Mouse (Mus musculus) lung, embryonic 16.5 days (tissue): ENCODE results near the gene Gm19345. TPM values are rescaled to one million over a fixed set of nuclear protein-coding genes. Genes with fewer than 3 reads are reported as not detected.

ENCODE experiments used
- ATAC-seq: fragments of 200-750 bp; cut with Nextera tagmentation; 2 replicates; pipeline ENCODE4 v1.8.0; 2017; ENCODE audit warnings: low read depth, mild to moderate bottlenecking, moderate library complexity
- H3K27ac ChIP-seq: fragments of 300-500 bp; sonication (generic); 2 replicates; pipeline ENCODE4 v1.5.1; 2014; ENCODE audit warnings: mild to moderate bottlenecking, control low read depth, low read length
- H3K27me3 ChIP-seq: fragments of 300-500 bp; sonication (generic); 2 replicates; pipeline ENCODE4 v1.6.1; 2014; ENCODE audit warnings: low read depth, low read length, mixed read lengths; ENCODE audit not compliant: control insufficient read depth, insufficient read depth
- H3K36me3 ChIP-seq: fragments of 300-500 bp; sonication (generic); 2 replicates; pipeline ENCODE4 v1.6.1; 2014; ENCODE audit warnings: low read length; ENCODE audit not compliant: control insufficient read depth, insufficient read depth
- H3K4me1 ChIP-seq: fragments of 300-500 bp; sonication (generic); replicated peaks from 2 replicates; pipeline ENCODE4 v1.6.1; 2014; ENCODE audit warnings: low read length, mixed read lengths; ENCODE audit not compliant: control insufficient read depth, insufficient read depth
- H3K4me2 ChIP-seq: fragments of 300-500 bp; sonication (generic); 2 replicates; pipeline ENCODE4 v1.6.1; 2014; ENCODE audit warnings: low read depth, low read length, control low read depth
- H3K4me3 ChIP-seq: fragments of 300-500 bp; sonication (generic); 2 replicates; pipeline ENCODE4 v1.5.1; 2014; ENCODE audit warnings: mild to moderate bottlenecking, low read length, control low read depth
- H3K9ac ChIP-seq: fragments of 300-500 bp; sonication (generic); 2 replicates; pipeline ENCODE4 v1.6.1; 2014; ENCODE audit warnings: low read length, control low read depth
- H3K9me3 ChIP-seq: fragments of 300-500 bp; sonication (generic); 2 replicates; pipeline ENCODE4 v1.6.1; 2016; ENCODE audit warnings: low read length; ENCODE audit not compliant: control insufficient read depth
- WGBS: fragments of 180-500 bp; shearing (Covaris S2); extraction: QIAGEN DNeasy Blood & Tissue Kit; methylation state at CpG from one replicate; pipeline ENCODE4 v1.1.7; 2014; 5-methylcytosine and 5-hydroxymethylcytosine counted together
- polyA plus RNA-seq: library from polyadenylated mRNA; unstranded; fragments of >200 nt; fragmentation: Nextera tagmentation; extraction: Ambion mirVana; gene quantifications from 2 replicates; pipeline ENCODE4 v1.2.1, GENCODE M21; 2015

The Gm19345 gene
- polyA plus RNA-seq, 1 experiment from 2014 or later, result 0.15 TPM

DNA sequence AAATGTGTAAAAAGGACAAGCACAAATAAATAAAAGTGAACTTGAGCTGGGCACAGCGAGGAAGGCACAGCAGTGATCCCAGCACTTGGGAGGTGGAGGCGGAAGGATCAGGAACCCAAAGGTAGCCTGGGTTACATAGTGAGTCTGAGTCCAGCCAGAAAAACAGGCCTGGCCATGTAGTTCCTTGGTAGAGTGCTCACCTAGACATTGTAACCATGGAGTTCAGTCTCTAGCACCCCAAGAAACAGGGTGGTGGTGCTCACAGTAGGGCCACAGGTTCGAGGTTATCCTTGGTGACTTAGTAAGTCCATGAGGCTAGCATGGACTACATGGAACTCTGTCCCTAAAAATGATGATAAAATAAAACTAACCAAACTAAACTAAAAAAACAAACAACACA is 10.9 kb upstream of the Gm19345 start:
- no peak for ATAC-seq
- no peaks in the 10 kb centered on the region for H3K9me3 ChIP-seq

DNA sequence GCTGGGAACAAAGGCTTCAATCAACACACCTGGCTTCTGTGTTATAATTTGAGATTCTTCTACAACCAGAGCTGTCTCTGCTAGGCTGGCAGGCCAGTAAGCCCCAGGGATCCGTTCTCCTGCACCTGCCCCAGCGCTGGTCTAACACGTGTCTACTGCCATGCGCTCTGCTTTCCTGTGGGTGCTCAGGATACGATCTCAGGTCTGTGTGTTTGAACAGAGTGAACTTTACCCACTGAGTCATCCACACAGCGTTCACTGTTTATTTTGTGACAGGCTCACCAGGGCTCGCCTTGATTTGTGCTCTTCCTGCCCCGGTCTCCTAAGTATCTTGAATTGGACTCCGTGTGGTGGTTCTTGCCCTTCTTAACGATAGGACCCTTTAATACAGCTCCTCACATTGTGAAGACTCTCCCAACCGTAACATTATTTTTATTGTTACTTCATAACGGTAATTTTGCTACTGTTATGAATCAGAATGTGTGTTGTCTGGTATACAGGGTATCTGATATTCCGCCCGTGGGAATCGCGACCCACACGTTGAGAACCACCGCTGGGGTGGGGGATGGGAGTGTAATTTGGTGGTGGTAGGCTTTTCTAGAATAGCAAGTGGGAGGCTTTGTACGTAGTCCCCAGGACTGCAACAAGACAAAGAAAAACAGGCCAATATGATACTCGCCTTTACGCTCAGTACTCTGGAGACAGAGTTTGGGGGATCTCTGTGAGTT is 10.0 kb upstream of the Gm19345 start:
- Histone ChIP-seq H3K4me3 (no peak overlapping the region), H3K27ac (no peak overlapping the region), H3K36me3 (no peaks in the 10 kb centered on the region), H3K9me3 (no peaks in the 10 kb centered on the region), H3K9ac (no peak overlapping the region), H3K4me2 (no peak overlapping the region), H3K4me1 (peaks cover 2% of the 10 kb centered on the region; the same call in 1 of the 2 replicates), H3K27me3 (peaks cover 7% of the 10 kb centered on the region; the same call in 1 of the 2 replicates)
- WGBS, result 63% methylated on average over 21 of the region's 21 CpGs
- no peak for ATAC-seq

More for the DNA sequence above, 10.9 kb upstream of the Gm19345 start:
- H3K4me2 ChIP-seq, result no peak overlapping the region
- H3K27me3 ChIP-seq, result peaks cover 7% of the 10 kb centered on the region; the same call in 1 of the 2 replicates
- H3K4me3 ChIP-seq, result no peak overlapping the region
- peaks cover 2% of the 10 kb centered on the region; the same call in 1 of the 2 replicates for H3K4me1 ChIP-seq
- H3K9ac ChIP-seq, result no peak overlapping the region
- 74% methylated on average over 3 of the region's 3 CpGs for WGBS
- no peaks in the 10 kb centered on the region for H3K36me3 ChIP-seq
- H3K27ac ChIP-seq, result no peak overlapping the region

DNA sequence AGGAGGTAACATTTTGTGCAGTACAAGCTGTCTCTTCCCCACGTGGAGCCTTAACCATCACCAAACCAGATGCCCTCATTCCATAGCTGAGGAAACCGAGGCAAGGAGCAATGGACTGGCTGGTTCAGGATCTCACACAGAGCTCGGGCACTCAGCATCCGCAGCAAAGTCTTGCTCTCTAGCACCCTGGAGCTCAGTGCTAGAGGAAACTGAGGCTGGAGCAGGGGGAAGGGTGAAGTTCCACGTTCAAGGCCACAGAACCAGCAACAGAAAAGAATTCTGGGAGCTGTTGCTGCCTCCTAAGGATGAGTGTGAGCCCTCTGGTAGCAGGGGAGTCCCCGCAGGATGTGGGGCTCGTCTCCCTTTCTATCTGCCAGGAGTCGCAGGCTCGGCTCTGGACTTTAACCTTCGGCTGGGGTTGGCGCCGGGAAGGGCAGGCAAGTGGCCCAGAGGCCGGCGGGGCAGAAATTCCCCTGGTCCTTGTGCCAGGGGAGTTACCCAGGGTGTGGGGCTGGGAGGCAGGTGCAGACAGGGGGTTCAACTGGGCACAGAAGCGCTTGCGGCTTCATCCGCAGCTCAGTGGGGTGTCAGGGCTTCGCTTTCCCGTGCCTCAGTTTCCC is 8.8 kb upstream of the Gm19345 start:
- ATAC-seq, result peak; percentile 7; the same call in 1 of the 2 replicates
- WGBS, result 30% methylated on average over 19 of the region's 19 CpGs
- H3K27me3 ChIP-seq, result peaks cover 7% of the 10 kb centered on the region; the same call in 1 of the 2 replicates

DNA sequence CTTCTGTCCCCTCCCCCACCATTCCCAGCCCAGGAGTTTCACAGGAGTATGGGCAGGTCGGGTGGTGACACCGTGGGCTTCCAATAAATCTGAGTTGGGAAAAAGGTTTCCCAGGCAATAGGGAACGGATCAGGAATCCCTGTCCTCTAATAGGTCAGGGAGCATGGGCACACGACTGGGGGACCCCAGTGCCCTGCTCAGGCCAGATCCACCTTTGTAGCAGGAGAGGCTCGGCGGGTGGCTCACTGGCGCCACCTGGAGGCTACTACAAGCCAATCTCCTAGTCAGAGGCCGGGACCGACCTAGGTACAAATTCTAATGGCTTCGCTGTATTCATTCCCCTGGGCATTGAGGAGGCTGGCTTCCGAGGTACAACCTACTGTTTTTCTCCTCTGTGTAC is 8.2 kb upstream of the Gm19345 start:
- 3% methylated on average over 11 of the region's 11 CpGs for WGBS
- Histone ChIP-seq H3K9me3 (no peaks in the 10 kb centered on the region), H3K27me3 (peaks cover 7% of the 10 kb centered on the region; the same call in 1 of the 2 replicates), H3K27ac (no peak overlapping the region), H3K9ac (no peak overlapping the region), H3K4me2 (no peak overlapping the region), H3K4me1 (peaks cover 7% of the 10 kb centered on the region), H3K36me3 (no peaks in the 10 kb centered on the region), H3K4me3 (no peak overlapping the region)
- peak; percentile 62 for ATAC-seq

More for the DNA sequence above, 8.8 kb upstream of the Gm19345 start:
- Histone ChIP-seq H3K4me3 (no peak overlapping the region), H3K27ac (no peak overlapping the region), H3K4me2 (no peak overlapping the region), H3K9ac (no peak overlapping the region), H3K9me3 (no peaks in the 10 kb centered on the region), H3K36me3 (no peaks in the 10 kb centered on the region), H3K4me1 (peaks cover 7% of the 10 kb centered on the region)

DNA sequence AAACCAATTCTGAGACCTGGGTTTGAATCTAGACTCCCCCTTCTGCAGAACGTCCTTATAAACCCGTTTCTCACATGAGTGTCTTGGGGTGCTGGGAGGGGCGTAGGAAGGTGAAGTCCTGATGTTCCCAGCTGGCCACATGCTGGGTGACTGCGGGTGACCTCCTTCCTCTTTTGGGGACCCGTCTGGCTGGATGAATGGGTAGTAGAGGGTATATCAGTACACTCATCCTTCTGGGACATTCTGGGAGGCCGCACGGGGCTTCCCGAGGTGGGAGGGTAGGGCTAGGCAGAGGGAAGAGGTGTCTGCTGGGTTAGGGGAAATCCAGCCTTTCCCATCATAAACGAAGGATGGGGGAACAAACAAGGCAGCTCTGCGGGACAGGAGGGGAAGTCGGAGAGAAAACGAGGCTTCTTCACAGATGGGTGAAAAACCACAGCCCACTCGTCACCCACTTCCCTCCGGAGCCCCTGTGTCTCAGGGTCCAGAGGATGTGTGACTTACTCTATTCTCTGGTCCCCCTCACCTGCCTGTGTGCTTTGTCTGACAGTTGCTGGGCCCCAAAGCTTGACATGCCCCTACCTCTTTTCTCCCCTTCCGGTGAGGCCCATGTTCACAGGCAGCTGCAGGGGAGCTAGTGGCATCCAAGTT is 7.2 kb upstream of the Gm19345 start:
- Histone ChIP-seq H3K27ac (no peak overlapping the region), H3K27me3 (peaks cover 7% of the 10 kb centered on the region; the same call in 1 of the 2 replicates), H3K4me1 (peaks cover 7% of the 10 kb centered on the region), H3K36me3 (no peaks in the 10 kb centered on the region), H3K4me3 (no peak overlapping the region), H3K9me3 (no peaks in the 10 kb centered on the region), H3K9ac (no peak overlapping the region), H3K4me2 (no peak overlapping the region)
- ATAC-seq, result no peak
- 60% methylated on average over 15 of the region's 15 CpGs for WGBS

DNA sequence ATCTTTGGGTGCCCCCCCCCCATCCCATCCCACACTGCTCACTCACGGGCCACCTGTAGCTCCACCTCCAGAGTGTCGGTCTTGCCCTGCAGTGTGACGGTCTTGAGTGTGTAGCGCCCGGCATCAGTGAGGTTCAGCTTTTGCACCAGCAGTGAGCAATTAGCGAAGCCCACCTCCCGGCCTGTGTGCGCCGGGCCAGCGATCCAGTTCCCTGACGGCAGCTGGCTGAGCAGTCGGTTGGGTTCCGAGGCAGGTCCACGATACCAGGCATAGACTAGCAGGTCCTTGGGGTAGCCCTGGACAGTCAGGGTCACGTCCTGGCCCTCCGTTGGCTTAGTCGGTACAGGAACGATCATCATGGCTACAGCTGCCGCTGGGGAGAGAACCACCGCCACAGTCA is 1.7 kb downstream of the Gm19345 start:
- Histone ChIP-seq H3K9me3 (no peaks in the 10 kb centered on the region), H3K36me3 (no peaks in the 10 kb centered on the region), H3K4me3 (no peak overlapping the region), H3K4me1 (no peaks in the 10 kb centered on the region), H3K27me3 (peaks cover 5% of the 10 kb centered on the region; the same call in 1 of the 2 replicates), H3K9ac (no peak overlapping the region), H3K4me2 (no peak overlapping the region), H3K27ac (no peak overlapping the region)
- no peak for ATAC-seq
- WGBS, result 84% methylated on average over 20 of the region's 20 CpGs

DNA sequence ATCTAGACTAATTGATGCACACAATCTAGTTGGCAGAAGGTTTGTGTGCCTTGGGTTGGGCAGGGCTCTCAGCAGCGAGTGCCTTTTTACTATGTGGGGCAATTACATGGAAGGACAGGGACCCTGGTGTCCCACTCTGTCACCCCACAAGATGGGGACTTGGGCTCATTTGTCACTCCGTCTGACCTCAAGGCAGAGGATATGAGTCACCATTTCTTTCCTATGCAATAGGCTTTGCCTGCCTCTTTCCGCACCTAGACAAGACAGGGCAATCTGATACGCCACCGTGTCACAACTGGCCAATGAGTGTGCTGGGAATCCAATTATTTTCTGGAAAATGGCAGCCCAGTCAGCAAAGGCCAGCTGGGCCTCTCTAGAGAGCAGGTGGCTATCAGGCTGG is 3.9 kb downstream of the Gm19345 start:
- no peak overlapping the region for H3K27ac ChIP-seq
- no peak overlapping the region for H3K4me2 ChIP-seq
- H3K4me1 ChIP-seq, result no peaks in the 10 kb centered on the region
- 80% methylated on average over 5 of the region's 5 CpGs for WGBS
- no peak overlapping the region for H3K4me3 ChIP-seq
- ATAC-seq, result no peak
- H3K9me3 ChIP-seq, result no peaks in the 10 kb centered on the region
- H3K36me3 ChIP-seq, result no peaks in the 10 kb centered on the region
- H3K27me3 ChIP-seq, result peaks cover 5% of the 10 kb centered on the region; the same call in 1 of the 2 replicates
- no peak overlapping the region for H3K9ac ChIP-seq

DNA sequence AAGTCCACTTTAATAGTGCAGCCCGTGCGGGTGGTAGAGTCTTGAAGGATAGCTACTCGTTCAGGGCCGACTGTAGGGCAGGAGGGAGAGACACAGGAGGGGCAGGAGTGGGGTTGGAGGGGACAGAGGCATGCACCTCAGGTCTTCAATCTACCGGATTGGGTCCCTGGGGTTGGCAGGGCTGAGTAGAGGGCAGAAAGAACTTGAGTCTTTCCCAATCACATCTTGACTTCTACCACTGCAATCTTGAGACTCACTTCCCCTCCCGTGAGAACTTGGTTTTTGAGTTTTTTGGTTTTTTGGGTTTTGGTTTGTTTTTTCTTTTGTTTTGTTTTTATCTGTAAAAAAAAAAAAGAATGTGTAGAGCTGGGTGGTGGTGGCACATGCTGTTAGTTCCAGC is 4.5 kb downstream of the Gm19345 start:
- ATAC-seq, result no peak
- H3K4me2 ChIP-seq, result no peak overlapping the region
- H3K27ac ChIP-seq, result no peak overlapping the region
- no peaks in the 10 kb centered on the region for H3K36me3 ChIP-seq
- H3K27me3 ChIP-seq, result peaks cover 5% of the 10 kb centered on the region; the same call in 1 of the 2 replicates
- H3K4me3 ChIP-seq, result no peak overlapping the region
- no peak overlapping the region for H3K9ac ChIP-seq
- H3K4me1 ChIP-seq, result no peaks in the 10 kb centered on the region
- H3K9me3 ChIP-seq, result no peaks in the 10 kb centered on the region
- 87% methylated on average over 6 of the region's 6 CpGs for WGBS

DNA sequence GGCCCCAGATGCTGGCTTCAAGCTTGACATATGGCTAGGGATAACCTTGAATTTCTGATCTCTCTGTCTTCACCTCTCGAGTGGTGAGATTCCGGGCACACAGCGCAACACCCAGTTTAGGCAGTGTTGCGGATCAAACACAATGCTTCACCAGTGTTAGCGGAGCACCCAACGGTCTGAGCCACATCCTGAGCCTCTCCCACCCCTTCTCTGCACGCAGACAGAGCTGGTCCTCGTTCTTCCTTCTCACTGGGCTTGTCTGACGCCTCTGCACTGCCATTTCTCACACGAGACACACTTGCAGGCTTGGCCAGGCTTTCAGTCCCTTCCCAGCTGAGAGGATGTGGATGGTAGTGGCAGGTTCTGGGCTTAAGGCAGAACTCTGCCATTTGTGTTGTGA is 7.9 kb downstream of the Gm19345 start:
- H3K27me3 ChIP-seq, result no peaks in the 10 kb centered on the region; the same call in 1 of the 2 replicates
- no peak for ATAC-seq
- 53% methylated on average over 10 of the region's 10 CpGs for WGBS

More for the DNA sequence above, 7.9 kb downstream of the Gm19345 start:
- Histone ChIP-seq H3K4me1 (no peaks in the 10 kb centered on the region), H3K4me3 (no peak overlapping the region), H3K9me3 (no peaks in the 10 kb centered on the region), H3K9ac (no peak overlapping the region), H3K36me3 (no peaks in the 10 kb centered on the region), H3K4me2 (no peak overlapping the region), H3K27ac (no peak overlapping the region)
